Mouse (Mus musculus) limb, embryonic 12.5 days (tissue): ENCODE measurements around the gene Fam20a. TPM values are rescaled to one million over a fixed set of nuclear protein-coding genes. Genes with fewer than 3 reads are reported as not detected.

Experiments used
- ATAC-seq: fragments of 200-750 bp; cut with Nextera tagmentation; 2 replicates; pipeline ENCODE4 v1.8.0; 2017; ENCODE audit warnings: low read depth, moderate TSS enrichment; ENCODE audit not compliant: insufficient number of reproducible peaks, insufficient read depth, low FRiP score, low TSS enrichment
- H3K27ac ChIP-seq: fragments of 300-500 bp; sonication (generic); 2 replicates; pipeline ENCODE4 v1.5.1; 2016; ENCODE audit warnings: mild to moderate bottlenecking, moderate library complexity
- H3K27me3 ChIP-seq: fragments of 300-500 bp; sonication (generic); 2 replicates; pipeline ENCODE4 v1.6.1; 2016; ENCODE audit warnings: mild to moderate bottlenecking, moderate library complexity
- H3K36me3 ChIP-seq: fragments of 300-500 bp; sonication (generic); 2 replicates; pipeline ENCODE4 v1.6.1; 2016; ENCODE audit warnings: mild to moderate bottlenecking, moderate library complexity
- H3K4me1 ChIP-seq: fragments of 300-500 bp; sonication (generic); replicated peaks from 2 replicates; pipeline ENCODE4 v1.6.1; 2016
- H3K4me2 ChIP-seq: fragments of 300-500 bp; sonication (generic); 2 replicates; pipeline ENCODE4 v1.6.1; 2016; ENCODE audit warnings: mild to moderate bottlenecking, moderate library complexity
- H3K4me3 ChIP-seq: fragments of 300-500 bp; sonication (generic); replicated peaks from 2 replicates; pipeline ENCODE4 v1.5.1; 2016; ENCODE audit warnings: mild to moderate bottlenecking
- H3K9ac ChIP-seq: fragments of 300-500 bp; sonication (generic); replicated peaks from 2 replicates; pipeline ENCODE4 v1.6.1; 2016; ENCODE audit warnings: mild to moderate bottlenecking, moderate library complexity
- H3K9me3 ChIP-seq: fragments of 300-500 bp; sonication (generic); 2 replicates; pipeline ENCODE4 v1.6.1; 2016; ENCODE audit warnings: mild to moderate bottlenecking, moderate library complexity
- WGBS: fragments of 180-500 bp; shearing (Covaris S2); methylation state at CpG from one replicate; pipeline ENCODE4 v1.1.7; 2016; 5-methylcytosine and 5-hydroxymethylcytosine counted together
- polyA plus RNA-seq: library from polyadenylated mRNA; unstranded; fragments of >200 nt; fragmentation: Nextera tagmentation; extraction: Ambion mirVana; gene quantifications from 2 replicates; pipeline ENCODE4 v1.2.1, GENCODE M21; 2016

Fam20a gene
- polyA plus RNA-seq, 1 experiment from 2014 or later, result 0.28 TPM

DNA sequence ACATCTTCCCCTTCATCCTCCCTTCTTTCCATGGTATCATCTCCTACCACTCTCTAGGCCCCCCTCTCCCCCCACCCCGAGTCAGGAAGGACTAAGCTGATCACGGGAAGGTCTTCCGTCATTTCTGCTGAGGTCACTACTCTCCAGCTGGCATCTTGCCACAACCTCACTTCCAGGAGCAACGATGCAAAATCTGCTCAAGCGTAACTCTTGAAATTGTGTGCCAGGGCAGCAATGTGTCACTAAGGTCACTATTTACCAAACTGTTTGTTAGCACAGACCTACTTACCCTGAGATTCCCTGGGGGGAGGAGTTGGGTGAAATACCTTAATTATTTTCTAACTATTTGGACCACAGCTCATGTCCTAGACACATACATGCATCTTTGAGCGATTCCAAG is 21.3 kb downstream of the Fam20a start:
- H3K4me1 ChIP-seq, result 0 out of 2 replicates have a peak, but pooled peaks cover 3% of the 10 kb centered on the region
- WGBS, result 77% methylated on average over 6 of the region's 6 CpGs

DNA sequence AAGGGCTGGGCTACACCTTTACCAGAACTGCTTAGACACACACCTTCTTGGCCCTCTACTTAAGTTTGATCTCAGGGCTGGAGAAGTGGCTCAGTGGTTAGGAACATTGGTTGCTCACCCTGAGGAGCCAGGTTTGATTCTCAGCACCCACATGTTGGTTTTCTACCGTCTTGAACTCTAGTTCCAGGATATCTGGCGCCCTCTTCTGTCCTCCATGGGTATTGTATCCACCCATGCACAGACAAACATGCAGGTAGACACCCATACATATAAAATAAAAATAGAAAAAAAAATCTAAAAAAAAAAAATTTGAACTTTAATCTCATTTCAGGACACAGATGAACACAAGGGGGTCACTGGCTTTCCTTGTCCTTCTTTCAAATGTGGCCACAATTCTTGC is 22.3 kb downstream of the Fam20a start:
- H3K27me3 ChIP-seq, result no peaks in the 10 kb centered on the region
- H3K9me3 ChIP-seq, result no peaks in the 10 kb centered on the region
- ATAC-seq, result no peak
- H3K36me3 ChIP-seq, result no peaks in the 10 kb centered on the region
- H3K4me1 ChIP-seq, result 0 out of 2 replicates have a peak, but pooled peaks cover 3% of the 10 kb centered on the region
- no peak overlapping the region for H3K4me2 ChIP-seq
- H3K9ac ChIP-seq, result no peak overlapping the region
- WGBS, result 56% methylated on average over 2 of the region's 2 CpGs
- no peak overlapping the region for H3K27ac ChIP-seq
- H3K4me3 ChIP-seq, result no peak overlapping the region

More for the DNA sequence above, 21.3 kb downstream of the Fam20a start:
- Histone ChIP-seq H3K9ac (no peak overlapping the region), H3K4me3 (no peak overlapping the region), H3K27me3 (no peaks in the 10 kb centered on the region), H3K27ac (no peak overlapping the region), H3K9me3 (no peaks in the 10 kb centered on the region), H3K4me2 (no peak overlapping the region), H3K36me3 (no peaks in the 10 kb centered on the region)
- ATAC-seq, result no peak

DNA sequence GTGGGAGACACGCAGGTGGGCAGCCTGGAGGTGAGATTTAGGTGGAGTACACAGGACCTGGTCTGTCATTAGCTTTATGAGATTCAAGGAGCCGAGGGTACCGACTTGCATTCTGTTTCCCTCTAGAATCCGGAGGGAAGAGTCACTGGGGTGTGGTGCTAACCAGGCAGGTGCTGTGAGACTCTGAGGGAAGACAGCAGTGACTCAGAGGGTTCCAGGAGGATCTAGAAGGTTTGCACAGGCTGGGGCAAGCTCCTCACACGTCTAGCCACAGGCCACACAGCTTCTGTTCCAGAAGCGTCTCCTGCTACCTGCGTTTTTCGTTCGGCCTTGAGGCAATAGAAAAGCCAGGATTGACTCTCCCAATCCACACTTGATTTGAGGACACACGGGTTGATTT is 23.3 kb downstream of the Fam20a start:
- H3K4me1 ChIP-seq, result 0 out of 2 replicates have a peak, but pooled peaks cover 3% of the 10 kb centered on the region
- no peak overlapping the region for H3K27ac ChIP-seq
- no peak overlapping the region for H3K4me3 ChIP-seq
- 84% methylated on average over 10 of the region's 10 CpGs for WGBS
- H3K4me2 ChIP-seq, result no peak overlapping the region
- no peak for ATAC-seq
- H3K27me3 ChIP-seq, result no peaks in the 10 kb centered on the region
- no peaks in the 10 kb centered on the region for H3K9me3 ChIP-seq
- H3K9ac ChIP-seq, result no peak overlapping the region
- H3K36me3 ChIP-seq, result no peaks in the 10 kb centered on the region

DNA sequence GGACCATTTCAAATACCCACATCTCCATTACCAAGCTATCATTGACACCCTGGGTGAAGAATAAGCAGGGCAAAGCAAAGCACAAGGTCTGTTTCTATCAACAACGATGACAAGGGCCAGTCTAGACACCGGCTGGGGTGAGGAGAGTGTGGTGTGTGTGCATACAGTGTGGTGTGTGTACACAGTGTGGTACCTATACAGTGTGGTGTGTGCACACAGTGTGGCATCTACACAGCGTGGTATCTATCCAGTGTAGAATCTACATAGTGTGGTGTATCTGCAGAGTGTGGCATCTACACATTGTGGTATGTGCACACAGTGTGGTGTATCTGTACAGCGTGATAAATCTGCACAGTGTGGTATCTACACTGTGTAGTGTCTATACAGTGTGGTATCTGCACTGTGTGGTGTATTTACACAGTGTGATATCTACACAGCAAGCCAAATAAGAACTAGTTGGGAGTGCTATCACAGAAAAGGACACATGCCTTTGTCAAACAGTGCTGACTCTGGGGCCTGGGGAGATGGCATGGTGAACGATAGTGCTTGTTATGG is 24.9 kb downstream of the Fam20a start:
- Histone ChIP-seq H3K4me2 (no peak overlapping the region), H3K9me3 (no peaks in the 10 kb centered on the region), H3K36me3 (no peaks in the 10 kb centered on the region), H3K9ac (no peak overlapping the region), H3K27me3 (no peaks in the 10 kb centered on the region), H3K4me3 (no peak overlapping the region), H3K27ac (no peak overlapping the region), H3K4me1 (peaks cover under 1% of the 10 kb centered on the region; the same call in 1 of the 2 replicates)
- 87% methylated on average over 5 of the region's 5 CpGs for WGBS
- ATAC-seq, result no peak

DNA sequence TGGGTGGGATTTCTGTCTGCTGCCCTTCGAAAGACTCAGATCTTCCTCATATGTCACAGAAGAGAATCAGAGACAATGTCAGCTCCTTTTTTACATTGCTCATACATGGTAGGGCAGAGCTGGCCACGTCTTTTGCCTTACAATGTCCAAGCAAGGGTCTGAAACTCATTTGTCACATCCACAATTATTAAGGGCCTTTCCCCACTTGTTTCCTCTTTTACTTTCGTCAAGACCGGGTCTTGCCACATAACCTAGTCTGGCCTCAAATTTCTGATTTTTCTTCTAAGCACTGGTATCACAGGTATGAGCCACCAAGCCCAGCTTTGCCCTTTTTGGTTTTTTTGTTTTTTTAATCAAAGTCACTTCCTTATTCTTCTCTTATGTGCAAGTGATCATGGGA is 25.6 kb downstream of the Fam20a start:
- ATAC-seq, result no peak
- Histone ChIP-seq H3K4me1 (no peaks in the 10 kb centered on the region; the same call in 1 of the 2 replicates), H3K4me2 (no peak overlapping the region), H3K9me3 (no peaks in the 10 kb centered on the region), H3K4me3 (no peak overlapping the region), H3K27ac (no peak overlapping the region), H3K27me3 (no peaks in the 10 kb centered on the region), H3K36me3 (no peaks in the 10 kb centered on the region), H3K9ac (no peak overlapping the region)
- WGBS, result 86% methylated on average over 4 of the region's 4 CpGs

DNA sequence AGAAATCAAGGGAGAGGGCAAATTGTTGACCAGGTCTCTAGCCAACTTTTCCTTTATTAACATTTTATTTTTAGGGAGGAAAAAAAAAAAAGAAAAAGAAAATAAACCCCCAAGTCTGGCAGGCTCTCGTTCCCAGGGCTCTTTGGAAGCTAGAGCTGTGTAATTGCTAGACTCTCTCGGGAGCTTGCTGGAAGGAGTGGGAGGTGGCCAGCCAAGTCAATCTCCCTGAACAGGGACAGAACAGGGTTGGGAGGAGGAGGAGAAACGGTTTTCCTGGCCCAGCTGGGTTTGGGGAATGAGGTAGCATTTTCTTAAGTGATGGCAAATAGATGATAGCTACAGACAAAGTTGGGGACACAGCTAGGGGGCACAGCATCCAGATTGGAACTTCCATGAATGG is 29.3 kb downstream of the Fam20a start:
- no peaks in the 10 kb centered on the region for H3K27me3 ChIP-seq
- no peaks in the 10 kb centered on the region; the same call in 1 of the 2 replicates for H3K4me1 ChIP-seq
- WGBS, result 21% methylated on average over 3 of the region's 3 CpGs
- no peaks in the 10 kb centered on the region for H3K9me3 ChIP-seq
- H3K36me3 ChIP-seq, result no peaks in the 10 kb centered on the region
- no peak overlapping the region for H3K4me2 ChIP-seq
- ATAC-seq, result no peak
- no peak overlapping the region for H3K27ac ChIP-seq
- no peak overlapping the region for H3K9ac ChIP-seq
- H3K4me3 ChIP-seq, result no peak overlapping the region

DNA sequence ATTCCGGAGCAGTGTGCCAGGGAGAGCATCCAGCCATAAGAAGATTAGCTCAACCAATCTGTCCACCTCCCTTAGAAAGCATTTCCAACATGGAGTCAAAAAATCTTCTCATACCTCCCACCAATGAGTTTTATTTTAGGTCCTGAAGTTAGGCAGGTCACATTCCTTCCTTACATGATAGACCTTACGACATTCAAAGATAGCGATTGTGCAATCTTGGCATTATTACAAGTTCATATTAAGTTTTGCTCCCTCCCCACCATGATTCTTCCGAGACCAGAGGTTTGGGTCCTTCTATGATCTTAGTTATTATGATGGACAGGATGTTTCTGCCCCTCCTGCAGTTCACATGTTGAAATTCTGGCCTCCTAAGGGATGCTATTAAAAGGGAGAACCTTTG is 32.5 kb downstream of the Fam20a start:
- Histone ChIP-seq H3K9me3 (no peaks in the 10 kb centered on the region), H3K4me1 (no peaks in the 10 kb centered on the region; the same call in 1 of the 2 replicates), H3K4me2 (no peak overlapping the region), H3K36me3 (no peaks in the 10 kb centered on the region), H3K9ac (no peak overlapping the region), H3K4me3 (no peak overlapping the region), H3K27me3 (no peaks in the 10 kb centered on the region), H3K27ac (no peak overlapping the region)
- 89% methylated on average over 4 of the region's 4 CpGs for WGBS
- no peak for ATAC-seq

DNA sequence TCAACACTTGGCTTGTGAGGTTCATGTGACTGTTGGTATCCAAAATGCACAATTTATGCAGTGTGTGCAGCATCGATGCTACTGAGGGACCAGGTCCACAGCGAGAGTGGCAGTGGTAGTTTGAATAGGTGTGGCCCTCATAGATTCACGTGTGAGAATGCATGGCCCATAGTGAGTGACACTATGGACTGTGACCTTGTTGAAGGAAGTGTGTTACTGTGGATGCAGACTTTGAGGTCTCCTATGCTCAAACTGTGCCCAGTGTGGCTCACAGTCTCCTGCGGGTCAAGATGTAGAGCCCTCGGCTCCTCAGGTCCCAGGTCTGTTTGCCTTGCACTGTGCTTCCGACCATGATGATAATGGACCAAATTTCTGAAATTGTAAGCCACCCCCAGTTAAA is 39.9 kb downstream of the Fam20a start:
- 90% methylated on average over 6 of the region's 6 CpGs for WGBS
- Histone ChIP-seq H3K27ac (no peak overlapping the region), H3K9me3 (no peaks in the 10 kb centered on the region), H3K36me3 (no peaks in the 10 kb centered on the region), H3K4me1 (no peaks in the 10 kb centered on the region), H3K27me3 (no peaks in the 10 kb centered on the region), H3K4me2 (no peak overlapping the region), H3K9ac (no peak overlapping the region), H3K4me3 (no peak overlapping the region)
- ATAC-seq, result no peak

DNA sequence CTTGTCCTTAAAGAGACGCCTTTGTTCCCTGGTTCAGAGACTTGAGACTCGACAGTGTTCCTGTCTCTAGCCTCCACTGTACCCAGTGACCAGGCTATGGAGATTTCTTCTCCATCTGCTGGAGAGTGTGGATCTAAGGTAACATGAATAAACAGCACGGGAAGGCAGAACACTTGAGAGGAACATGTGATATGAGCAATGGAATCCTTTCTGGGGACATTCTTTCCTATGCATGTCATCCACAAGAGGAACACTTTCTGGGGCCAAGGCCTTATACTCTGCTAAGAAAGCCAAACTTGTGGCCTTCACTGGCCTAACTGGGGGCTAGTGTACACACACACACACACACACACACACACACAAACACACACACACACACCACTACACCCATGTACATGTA is 40.5 kb downstream of the Fam20a start:
- H3K9me3 ChIP-seq, result no peaks in the 10 kb centered on the region
- ATAC-seq, result no peak
- H3K36me3 ChIP-seq, result no peaks in the 10 kb centered on the region
- H3K27me3 ChIP-seq, result no peaks in the 10 kb centered on the region
- H3K4me3 ChIP-seq, result no peak overlapping the region
- no peak overlapping the region for H3K27ac ChIP-seq
- H3K4me1 ChIP-seq, result no peaks in the 10 kb centered on the region
- no peak overlapping the region for H3K9ac ChIP-seq
- 86% methylated on average over 3 of the region's 3 CpGs for WGBS
- no peak overlapping the region for H3K4me2 ChIP-seq

DNA sequence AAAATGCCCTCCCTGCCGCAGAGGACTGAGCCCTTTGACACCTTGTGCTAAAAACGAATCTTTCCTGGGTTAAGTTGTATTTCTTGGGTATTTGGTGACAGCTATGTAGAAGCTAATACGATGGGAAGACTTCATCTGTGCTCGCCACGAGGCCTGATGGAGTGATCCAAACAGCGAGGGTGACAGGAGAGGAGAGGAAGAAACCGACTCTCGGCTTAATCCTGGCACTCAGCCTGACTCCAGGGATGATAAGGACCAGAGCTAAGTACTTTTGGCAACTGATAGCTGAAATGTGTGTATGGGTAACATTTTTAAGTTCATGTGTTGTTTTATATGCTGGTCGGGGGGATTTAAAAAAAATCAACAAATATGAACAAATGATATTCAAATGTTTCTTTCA is 41.1 kb downstream of the Fam20a start:
- no peaks in the 10 kb centered on the region for H3K27me3 ChIP-seq
- no peaks in the 10 kb centered on the region for H3K36me3 ChIP-seq
- ATAC-seq, result no peak
- WGBS, result 77% methylated on average over 9 of the region's 9 CpGs
- H3K9ac ChIP-seq, result no peak overlapping the region
- H3K27ac ChIP-seq, result no peak overlapping the region
- no peaks in the 10 kb centered on the region for H3K9me3 ChIP-seq
- H3K4me3 ChIP-seq, result no peak overlapping the region
- H3K4me1 ChIP-seq, result no peaks in the 10 kb centered on the region
- no peak overlapping the region for H3K4me2 ChIP-seq

DNA sequence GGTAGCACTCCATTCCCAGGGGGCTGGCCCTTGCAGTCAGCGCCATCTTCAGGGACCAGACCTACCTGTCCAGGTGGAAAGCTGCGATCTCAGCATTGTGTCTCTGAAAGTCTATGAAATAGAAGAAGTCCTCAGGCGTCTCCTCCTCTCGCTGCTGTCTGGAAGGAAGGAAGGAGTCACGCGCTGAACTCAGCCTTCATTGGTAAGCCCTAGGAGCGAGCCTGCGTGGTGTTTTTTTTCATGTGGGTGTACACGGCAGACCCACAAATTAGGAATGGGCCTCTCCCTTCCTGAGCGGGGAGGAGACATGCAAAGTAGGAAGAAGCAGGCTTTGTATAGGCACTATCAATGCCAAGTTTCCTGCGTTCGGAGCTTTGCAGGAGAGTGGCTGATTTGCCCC is 43.8 kb downstream of the Fam20a start:
- 72% methylated on average over 12 of the region's 12 CpGs for WGBS
- no peak for ATAC-seq
- no peak overlapping the region for H3K9ac ChIP-seq

DNA sequence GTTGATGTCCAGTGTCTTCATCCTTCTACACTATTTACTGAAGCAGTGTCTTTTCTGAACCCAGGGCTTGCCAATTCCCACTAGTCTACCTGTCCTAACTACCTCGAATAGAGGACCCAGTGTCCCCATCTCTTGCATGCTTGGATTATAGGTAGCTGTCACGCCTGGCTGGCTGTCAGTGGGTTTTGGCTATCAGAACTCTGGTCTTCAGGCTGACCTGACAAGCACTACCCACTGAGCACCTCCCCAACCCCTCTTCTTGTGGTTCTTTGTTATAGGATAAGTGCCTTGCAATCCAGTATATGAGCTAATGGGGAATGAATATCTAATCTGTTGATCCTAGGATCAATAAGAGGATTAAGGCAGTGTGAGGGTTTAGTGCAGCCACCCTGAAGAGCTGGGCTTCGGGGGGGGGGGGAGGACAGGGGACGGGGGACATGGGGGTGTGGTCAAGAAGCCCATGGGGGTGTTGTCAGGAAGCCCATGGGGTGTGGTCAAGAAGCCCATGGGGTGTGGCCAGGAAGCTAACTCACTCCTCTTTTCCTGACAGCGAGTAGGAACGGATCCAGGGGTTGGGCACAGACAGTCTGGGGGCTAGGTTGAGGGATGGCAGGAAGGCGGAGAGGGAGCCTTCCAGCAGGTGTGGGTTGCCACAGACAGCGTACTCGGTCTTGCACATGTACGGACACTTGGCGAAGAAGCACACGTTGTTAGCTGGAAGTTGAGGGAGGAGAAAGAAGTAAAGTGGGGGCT is 45.3 kb downstream of the Fam20a start:
- Histone ChIP-seq H3K4me1 (no peaks in the 10 kb centered on the region), H3K4me2 (no peak overlapping the region), H3K4me3 (no peak overlapping the region), H3K36me3 (no peaks in the 10 kb centered on the region), H3K27ac (no peak overlapping the region), H3K27me3 (no peaks in the 10 kb centered on the region), H3K9me3 (no peaks in the 10 kb centered on the region), H3K9ac (no peak overlapping the region)
- no peak for ATAC-seq
- 71% methylated on average over 12 of the region's 12 CpGs for WGBS

More for the DNA sequence above, 43.8 kb downstream of the Fam20a start:
- Histone ChIP-seq H3K27me3 (no peaks in the 10 kb centered on the region), H3K4me1 (no peaks in the 10 kb centered on the region), H3K4me2 (no peak overlapping the region), H3K4me3 (no peak overlapping the region), H3K27ac (no peak overlapping the region), H3K36me3 (no peaks in the 10 kb centered on the region), H3K9me3 (no peaks in the 10 kb centered on the region)
